Mouse (Mus musculus) megakaryocyte progenitor cell, adult 5-6 weeks (primary cell): ENCODE measurements at regions not wholly inside any gene's neighbourhood (a gene's known extent, or its start where the extent isn't known, plus 50 kb on each side); places are given as distances from the start of the nearest gene placed in this dataset.
A peak's percentile ranks its signal among the peaks of the same experiment; 100 is the strongest.

Experiments
- ATAC-seq: replicated peaks from 2 replicates; pipeline ENCODE4 v1.8.0; 2016; ENCODE audit warnings: mild to moderate bottlenecking, moderate TSS enrichment, inconsistent platforms; ENCODE audit not compliant: poor library complexity

GRCm38 (mm10) chr13:16100253-16100652 is 88.6 kb downstream of the Inhba start:
- ATAC-seq = no peak

DNA sequence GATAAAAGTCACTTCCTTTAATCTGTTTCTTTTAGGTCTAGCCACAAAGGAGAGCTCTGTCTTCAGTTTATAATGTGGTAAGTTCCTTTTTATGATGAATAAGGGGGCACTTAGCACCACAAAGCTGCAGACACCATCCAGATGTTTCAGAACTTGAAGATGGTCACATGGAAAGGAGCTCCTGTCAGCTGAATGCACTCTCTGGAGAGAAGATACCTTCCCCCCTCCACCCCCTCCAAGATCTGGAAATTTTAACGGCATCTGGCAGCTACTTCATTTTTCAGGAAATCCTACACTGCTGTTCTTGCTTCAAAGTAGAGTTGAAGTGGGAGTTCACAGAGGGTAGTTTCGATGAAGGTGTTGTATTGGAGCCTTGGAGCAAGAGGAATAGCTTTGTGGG is 103.2 kb downstream of the Inhba start:
- peak; percentile 61 for ATAC-seq

DNA sequence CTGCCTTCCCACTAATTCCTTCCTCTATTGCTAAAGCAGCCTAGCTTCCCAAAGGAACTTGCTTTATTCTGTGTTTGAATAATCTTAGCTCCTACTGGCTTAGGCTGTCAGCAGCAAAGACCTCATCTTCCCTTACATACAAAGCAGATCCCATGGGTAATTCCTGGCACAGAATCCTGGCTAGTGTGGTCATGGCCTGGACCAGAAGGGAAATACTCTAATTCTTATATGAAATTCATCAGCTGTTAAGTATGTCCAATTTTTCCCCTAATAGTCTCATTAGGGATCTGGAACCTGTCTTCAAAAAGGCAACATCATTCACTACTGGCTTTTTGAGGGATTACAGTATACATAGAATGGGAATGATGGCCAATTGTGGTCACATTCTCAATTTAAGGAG is 135.0 kb downstream of the Inhba start:
- no peak for ATAC-seq

- ATAC-seq = no peak
Measured at GRCm38 (mm10) chr13:16154926-16155325, 143.3 kb downstream of the Inhba start.

DNA sequence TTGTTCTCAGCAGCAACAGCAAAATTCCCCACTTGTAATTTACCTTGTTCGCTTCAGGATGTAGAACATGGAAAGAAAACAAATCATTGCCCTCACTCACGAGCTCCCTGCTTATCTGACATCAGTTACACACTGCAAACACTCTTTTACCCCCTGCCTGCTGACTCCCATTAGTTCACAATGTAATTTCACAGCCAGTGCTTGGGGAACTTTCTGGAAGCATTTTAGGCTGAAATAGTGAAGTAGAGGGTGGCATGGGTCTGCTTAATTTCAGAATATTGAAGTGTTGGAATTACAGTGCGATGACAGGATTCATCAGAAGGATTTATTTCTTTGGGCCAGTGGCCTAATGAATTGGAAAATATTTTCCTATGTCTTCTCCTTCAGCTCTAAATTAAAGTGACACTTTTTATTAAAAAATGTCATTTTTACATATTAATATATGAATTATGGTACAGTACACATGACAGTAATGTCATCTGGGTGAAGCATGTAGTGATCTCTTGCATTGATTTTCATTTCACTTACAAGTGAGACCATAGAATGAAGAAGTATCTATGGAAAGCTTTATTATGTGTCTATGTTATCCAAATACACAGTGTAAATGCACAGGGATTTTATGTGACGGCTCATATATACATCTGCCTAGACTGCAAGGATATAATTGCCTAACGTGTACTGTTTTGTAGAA is 153.7 kb downstream of the Inhba start:
- ATAC-seq = no peak

- no peak for ATAC-seq
Measured at GRCm38 (mm10) chr13:16196692-16197091, 185.0 kb downstream of the Inhba start.

DNA sequence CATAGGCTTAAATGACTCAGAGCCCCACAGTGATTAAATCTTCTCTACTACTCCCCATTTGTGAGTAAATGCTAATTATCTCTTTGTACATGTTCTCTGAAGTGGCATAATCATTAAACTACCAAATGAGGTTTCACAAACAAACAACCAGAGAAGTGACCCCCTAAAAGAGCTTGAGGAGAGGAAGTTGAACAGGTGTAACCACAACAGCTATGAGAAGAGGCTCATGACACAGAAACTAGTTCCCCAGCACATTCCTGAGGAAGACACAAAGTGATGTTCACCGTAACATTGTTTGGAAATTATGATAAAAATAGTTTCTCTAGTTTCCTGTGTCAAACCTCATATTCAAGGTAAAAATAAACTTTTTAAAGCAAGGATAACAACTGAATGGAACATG is 188.4 kb downstream of the Inhba start:
- ATAC-seq = peak; percentile 65

- ATAC-seq = no peak
Measured at GRCm38 (mm10) chr13:16203147-16203546, 191.5 kb downstream of the Inhba start.

GRCm38 (mm10) chr13:16204097-16204496 is 192.4 kb downstream of the Inhba start:
- peak; percentile 90 for ATAC-seq

- ATAC-seq = no peak
Measured at GRCm38 (mm10) chr13:16211482-16211881, 199.8 kb downstream of the Inhba start.

- no peak for ATAC-seq
Measured at GRCm38 (mm10) chr13:16219877-16220276, 208.2 kb downstream of the Inhba start.

DNA sequence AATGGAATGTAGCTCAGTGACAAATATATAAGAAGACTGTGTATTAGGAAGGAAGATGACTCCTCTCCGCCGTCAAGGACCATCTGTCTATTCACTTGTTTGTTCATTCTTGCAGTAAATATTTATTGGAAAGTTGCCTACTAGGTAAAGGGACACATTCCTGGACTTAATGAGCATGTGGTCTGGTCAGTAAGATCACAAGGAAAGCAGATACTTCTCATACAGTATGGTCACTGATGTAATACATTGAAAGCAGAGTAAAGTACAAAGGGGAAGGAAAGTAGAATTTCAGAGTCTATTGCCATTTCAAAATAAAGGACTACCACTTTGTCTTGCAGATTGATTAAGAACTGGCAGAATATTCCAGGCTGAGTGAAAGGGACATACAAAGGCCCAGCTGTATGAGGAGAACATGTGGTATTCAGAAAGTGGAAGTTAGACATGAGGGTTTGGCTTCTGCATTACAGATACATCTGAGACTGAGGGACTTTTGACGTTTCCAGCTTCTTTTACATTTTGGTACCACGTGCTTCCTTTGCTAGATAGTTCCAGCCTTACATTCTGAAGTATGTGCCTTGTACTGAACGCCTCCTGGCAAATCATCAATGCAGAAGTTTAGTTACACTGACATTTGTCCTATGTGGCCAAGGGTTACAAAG is 211.4 kb downstream of the Inhba start:
- ATAC-seq = peak; percentile 52

DNA sequence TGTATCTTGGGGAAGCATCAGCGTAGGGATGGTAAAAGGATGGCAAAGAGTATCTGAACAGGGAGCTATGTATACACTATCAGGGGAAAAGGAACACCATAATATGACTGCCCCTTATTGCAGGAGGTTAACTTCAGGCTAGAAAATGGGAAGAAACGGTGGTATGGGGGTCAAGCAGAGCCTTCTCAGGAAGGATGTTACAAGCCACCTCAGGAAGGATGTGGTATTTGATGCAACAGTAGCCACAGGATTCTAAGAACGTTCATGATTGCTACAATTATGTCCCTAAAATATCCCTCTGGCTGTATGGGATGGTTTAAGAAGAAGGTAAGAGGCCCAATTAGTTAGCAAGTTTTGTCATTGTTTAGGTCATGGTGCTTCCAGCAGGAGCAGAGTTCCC is 249.5 kb downstream of the Inhba start:
- peak; percentile 98 for ATAC-seq

DNA sequence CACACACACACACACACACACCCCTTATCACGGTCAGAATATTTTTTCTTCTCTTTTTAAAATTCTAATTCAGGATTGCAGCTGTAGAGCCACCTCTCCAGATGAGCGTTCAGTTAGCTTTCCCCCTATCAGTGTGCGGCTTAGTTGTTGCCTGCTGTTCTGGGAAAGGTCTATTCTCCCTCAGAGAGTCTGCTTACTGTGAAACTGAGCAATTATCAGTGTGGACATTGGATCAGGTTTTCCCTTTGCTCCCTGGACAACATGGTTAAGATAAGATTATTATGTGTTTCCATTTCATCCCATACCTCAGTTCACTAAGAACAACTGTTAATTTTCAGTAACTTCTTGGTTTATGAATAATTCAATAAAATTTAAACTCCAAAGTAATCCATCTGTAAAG is 268.3 kb downstream of the Inhba start:
- no peak for ATAC-seq

DNA sequence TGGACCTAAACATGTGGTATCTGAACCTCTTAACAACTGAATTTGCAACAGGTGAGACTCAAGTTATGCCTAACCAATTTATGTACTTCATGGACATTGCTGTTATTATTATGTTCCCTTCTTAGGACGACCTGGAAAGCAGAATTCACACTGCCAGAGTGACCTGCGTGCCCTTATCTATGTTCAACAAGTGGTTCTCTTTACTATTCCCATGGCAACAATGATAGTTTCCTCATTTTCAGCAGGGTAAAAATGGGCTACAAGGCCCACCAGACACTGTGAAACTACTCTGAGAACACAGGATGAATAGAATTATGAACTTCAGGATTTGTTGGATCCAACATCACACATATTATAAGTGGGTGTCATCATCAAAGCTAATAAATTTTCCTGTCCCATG is 269.1 kb downstream of the Inhba start:
- no peak for ATAC-seq

- ATAC-seq = no peak
Measured at GRCm38 (mm10) chr13:16281777-16282176, 270.1 kb downstream of the Inhba start.

DNA sequence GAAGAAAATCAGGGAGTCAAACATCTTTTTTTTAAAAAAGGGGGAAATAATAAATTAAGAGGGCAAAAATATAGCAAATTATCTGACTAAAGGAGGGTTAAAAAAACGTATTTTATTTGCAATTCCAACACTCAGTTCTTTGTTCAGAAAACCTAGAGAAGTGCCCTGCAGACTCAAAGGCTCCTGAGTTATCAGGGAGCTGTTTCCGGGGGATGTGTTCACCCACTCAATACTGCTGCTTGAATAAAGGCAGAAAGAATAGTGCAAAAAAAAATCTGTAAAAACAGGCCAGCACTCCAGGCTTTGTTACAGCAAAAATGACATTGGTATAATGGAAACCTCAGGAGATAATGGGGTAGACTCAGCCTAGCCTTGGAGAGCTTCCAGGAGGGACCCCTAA is 270.6 kb downstream of the Inhba start:
- no peak for ATAC-seq

DNA sequence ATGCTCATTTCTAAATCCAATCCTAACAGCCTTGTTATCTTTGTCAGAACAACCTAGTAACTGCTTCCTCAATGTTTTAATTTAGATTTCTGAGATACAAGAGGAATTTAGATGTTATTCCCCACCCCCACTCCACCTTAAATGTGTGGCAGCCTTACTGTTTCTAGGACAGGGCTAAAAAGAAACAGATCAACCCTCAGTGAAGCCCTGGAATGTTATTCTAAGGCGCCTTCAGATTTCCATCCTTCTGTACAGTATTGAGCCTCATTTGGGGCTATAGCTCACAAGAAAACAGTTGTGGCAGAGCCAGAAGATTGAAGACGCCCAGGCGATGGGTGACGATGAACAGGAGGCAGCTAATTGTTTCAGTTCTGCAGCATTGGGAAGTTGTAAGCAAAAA is 271.7 kb downstream of the Inhba start:
- no peak for ATAC-seq

GRCm38 (mm10) chr13:16289633-16290032 is 278.0 kb downstream of the Inhba start:
- no peak for ATAC-seq

- ATAC-seq = no peak
Measured at GRCm38 (mm10) chr13:16290784-16291183, 279.1 kb downstream of the Inhba start.

- no peak for ATAC-seq
Measured at GRCm38 (mm10) chr13:16291661-16292291, 280.1 kb downstream of the Inhba start.

- ATAC-seq = no peak
Measured at GRCm38 (mm10) chr13:16299756-16300155, 288.1 kb downstream of the Inhba start.
